Comparison of ENCODE assay signal across 12 mouse cellular contexts in the genomic region with DNA sequence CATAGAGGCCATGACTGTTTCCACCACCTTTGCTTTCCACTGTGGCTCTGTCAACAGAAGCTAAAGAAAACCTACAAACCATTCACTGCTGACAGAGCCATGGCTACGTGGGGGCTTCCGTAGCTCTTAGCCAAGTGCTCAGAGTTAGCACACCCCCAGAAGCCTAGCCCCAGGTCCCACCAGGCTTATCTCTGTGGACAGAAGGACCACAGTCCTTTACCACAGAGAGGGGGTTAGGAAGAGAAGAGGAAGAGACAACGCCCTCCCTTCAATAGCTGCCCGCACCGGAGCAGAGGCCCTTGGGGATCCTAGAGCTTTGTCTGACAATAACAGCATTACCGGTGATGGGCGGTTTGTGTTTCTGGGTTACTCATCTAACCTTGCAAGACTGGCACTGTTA. TPM values are rescaled to one million over a fixed set of nuclear protein-coding genes. Genes with fewer than 3 reads are reported as not detected.
A peak's percentile ranks its signal among the peaks of the same experiment; 100 is the strongest.
DNase-seq lines count a peak whose midpoint lies in the region; ATAC-seq and TF ChIP-seq lines count a peak whose summit lies in the region.
"Had no signal": no experiment of that assay in that cellular context is flagged by ENCODE, and none has a peak within 500 bp of the region (broad histone marks: within the 10 kb centered on the region; RNA-seq: fewer than 3 reads in every experiment).

No protein-coding gene starts in this region.

- H3K27ac ChIP-seq in hindbrain, embryonic 10.5 days: peak overlapping the region; percentile 69
- no peak overlapping the region for H3K27ac ChIP-seq in hindbrain, embryonic 12.5 days
- peak overlapping the region; percentile 25; the same call in 1 of the 2 replicates for H3K27ac ChIP-seq in limb, embryonic 10.5 days
- peak overlapping the region; percentile 84 for H3K27ac ChIP-seq in small intestine, adult 2 months (ENCODE audit: insufficient read depth, low read depth, low read length)
- no peak overlapping the region for H3K27ac ChIP-seq in kidney, embryonic 16.5 days (ENCODE audit: low read length)
- H3K27ac ChIP-seq: midbrain, embryonic 15.5 days had no signal

- WGBS in hindbrain, embryonic 10.5 days: 76% methylated on average over 7 of the region's 7 CpGs
- 72% methylated on average over 7 of the region's 7 CpGs for WGBS in hindbrain, embryonic 12.5 days
- 83% methylated on average over 7 of the region's 7 CpGs for WGBS in limb, embryonic 10.5 days
- WGBS in small intestine, adult 2 months: 71% methylated on average over 7 of the region's 7 CpGs
- 68% methylated on average over 7 of the region's 7 CpGs for WGBS in kidney, embryonic 16.5 days

- H3K4me3 ChIP-seq in hindbrain, embryonic 10.5 days: no peak overlapping the region
- no peak overlapping the region for H3K4me3 ChIP-seq in hindbrain, embryonic 12.5 days
- no peak overlapping the region for H3K4me3 ChIP-seq in limb, embryonic 10.5 days
- no peak overlapping the region for H3K4me3 ChIP-seq in small intestine, adult 2 months (ENCODE audit: low read depth, low read length)
- H3K4me3 ChIP-seq in kidney, embryonic 16.5 days (ENCODE audit: low read length): no peak overlapping the region
- H3K4me3 ChIP-seq: midbrain, embryonic 15.5 days had no signal

- H3K4me1 ChIP-seq in hindbrain, embryonic 10.5 days (replicated peaks): peaks cover 69% of the 10 kb centered on the region
- peaks cover 27% of the 10 kb centered on the region for H3K4me1 ChIP-seq in hindbrain, embryonic 12.5 days
- H3K4me1 ChIP-seq in limb, embryonic 10.5 days: peaks cover 17% of the 10 kb centered on the region; the same call in 1 of the 2 replicates
- H3K4me1 ChIP-seq in small intestine, adult 2 months (ENCODE audit: control insufficient read depth, insufficient read depth, insufficient read length, low read length): peaks cover 35% of the 10 kb centered on the region
- H3K4me1 ChIP-seq in kidney, embryonic 16.5 days (ENCODE audit: insufficient read depth, low read length): peaks cover 41% of the 10 kb centered on the region

- ATAC-seq in hindbrain, embryonic 12.5 days (ENCODE audit: low FRiP score): no peak
- peak; percentile 85 for ATAC-seq in common myeloid progenitor, adult 5-6 weeks (replicated peaks; ENCODE audit: low read depth, poor library complexity, severe bottlenecking)
- no peak for ATAC-seq in kidney, embryonic 16.5 days (ENCODE audit: low FRiP score, low TSS enrichment)
- ATAC-seq: midbrain, embryonic 15.5 days had no signal

- H3K27me3 ChIP-seq in hindbrain, embryonic 10.5 days (ENCODE audit: insufficient read depth, poor library complexity, severe bottlenecking): no peaks in the 10 kb centered on the region
- H3K27me3 ChIP-seq in hindbrain, embryonic 12.5 days: no peaks in the 10 kb centered on the region
- H3K27me3 ChIP-seq in limb, embryonic 10.5 days (ENCODE audit: low read depth, poor library complexity, severe bottlenecking): no peaks in the 10 kb centered on the region
- no peaks in the 10 kb centered on the region for H3K27me3 ChIP-seq in small intestine, adult 2 months (ENCODE audit: control insufficient read depth, insufficient read depth, low read length)
- H3K27me3 ChIP-seq in kidney, embryonic 16.5 days (ENCODE audit: insufficient read depth, low read length): no peaks in the 10 kb centered on the region
- H3K27me3 ChIP-seq: midbrain, embryonic 15.5 days had no signal

- H3K9me3 ChIP-seq in hindbrain, embryonic 10.5 days: no peaks in the 10 kb centered on the region
- H3K9me3 ChIP-seq in hindbrain, embryonic 12.5 days (replicated peaks): no peaks in the 10 kb centered on the region
- no peaks in the 10 kb centered on the region for H3K9me3 ChIP-seq in limb, embryonic 10.5 days (replicated peaks)
- no peaks in the 10 kb centered on the region for H3K9me3 ChIP-seq in kidney, embryonic 16.5 days (ENCODE audit: low read length)
- H3K9me3 ChIP-seq: midbrain, embryonic 15.5 days had no signal

- H3K4me2 ChIP-seq in hindbrain, embryonic 12.5 days (replicated peaks): no peak overlapping the region
- no peak overlapping the region for H3K4me2 ChIP-seq in kidney, embryonic 16.5 days (replicated peaks; ENCODE audit: low read depth, low read length)
- H3K4me2 ChIP-seq: midbrain, embryonic 15.5 days had no signal

- TF ChIP-seq POLR2A in small intestine, adult 2 months (IDR thresholded peaks at IDR 0.05; ENCODE audit: low read depth, low read length): no peak

- 0 out of 2 replicates have a peak, but pooled peaks cover 3% of the 10 kb centered on the region for H3K36me3 ChIP-seq in hindbrain, embryonic 10.5 days
- H3K36me3 ChIP-seq in hindbrain, embryonic 12.5 days: 0 out of 2 replicates have a peak, but pooled peaks cover 4% of the 10 kb centered on the region
- no peaks in the 10 kb centered on the region for H3K36me3 ChIP-seq in limb, embryonic 10.5 days
- no peaks in the 10 kb centered on the region for H3K36me3 ChIP-seq in small intestine, adult 2 months (ENCODE audit: control insufficient read depth, insufficient read depth, low read length)
- H3K36me3 ChIP-seq in kidney, embryonic 16.5 days (ENCODE audit: insufficient read depth, low read length): no peaks in the 10 kb centered on the region

- no peak for TF ChIP-seq CTCF in small intestine, adult 2 months (IDR thresholded peaks at IDR 0.05; ENCODE audit: extremely low read depth, insufficient read length, insufficient replicate concordance, low read depth, low read length)

- H3K9ac ChIP-seq in hindbrain, embryonic 12.5 days: no peak overlapping the region
- no peak overlapping the region for H3K9ac ChIP-seq in kidney, embryonic 16.5 days (replicated peaks; ENCODE audit: low read length)
- H3K9ac ChIP-seq: midbrain, embryonic 15.5 days had no signal

- no peak for DNase-seq in hindbrain, embryonic 10.5 days (ENCODE audit: low spot score)
- no peak for DNase-seq in limb, embryonic 10.5 days (ENCODE audit: low spot score)
- no peak for DNase-seq in layer of hippocampus, postnatal 10 days (ENCODE audit: low spot score in 2 of 2)
- no peak for DNase-seq in right cerebral cortex, postnatal 14 days
- DNase-seq: gastrocnemius, postnatal 25 days; layer of hippocampus, postnatal 36 days; lung, adult 18-20 months had no signal

RNA-seq across cellular contexts. Expression of a gene that starts 14.3 kb away (rescaled TPM):
- polyA plus RNA-seq in hindbrain, embryonic 10.5 days (2016; fragmentation: Nextera tagmentation; extraction: Ambion mirVana): 4.0 and 5.5 TPM in 2 replicates
- 8.8 and 9.3 TPM in 2 replicates for polyA plus RNA-seq in hindbrain, embryonic 12.5 days (2016; fragmentation: Nextera tagmentation; extraction: Ambion mirVana)
- total RNA-seq in common myeloid progenitor, adult 5-6 weeks (2017): 38.1 and 49.9 TPM in 2 replicates
- 2.8 and 3.0 TPM in 2 replicates for polyA plus RNA-seq in limb, embryonic 10.5 days (2016; fragmentation: Nextera tagmentation; extraction: Ambion mirVana)
- polyA plus RNA-seq in small intestine, adult 2 months (2012; rRNA removed): 65.9 and 77.7 TPM in 2 replicates
- polyA plus RNA-seq in kidney, embryonic 16.5 days (2015; fragmentation: Nextera tagmentation; extraction: Ambion mirVana): 2.5 and 3.3 TPM in 2 replicates
- total RNA-seq in layer of hippocampus, postnatal 10 days (2021): 10 to 100 TPM; 58.4 to 59.6 TPM

RNA-seq across cellular contexts. Expression of a gene that starts 34.3 kb away (rescaled TPM):
- polyA plus RNA-seq in hindbrain, embryonic 10.5 days (2016; fragmentation: Nextera tagmentation; extraction: Ambion mirVana): 148 and 215 TPM in 2 replicates
- 112 and 123 TPM in 2 replicates for polyA plus RNA-seq in hindbrain, embryonic 12.5 days (2016; fragmentation: Nextera tagmentation; extraction: Ambion mirVana)
- 138 and 260 TPM in 2 replicates for total RNA-seq in common myeloid progenitor, adult 5-6 weeks (2017)
- 234 and 274 TPM in 2 replicates for polyA plus RNA-seq in limb, embryonic 10.5 days (2016; fragmentation: Nextera tagmentation; extraction: Ambion mirVana)
- polyA plus RNA-seq in small intestine, adult 2 months (2012; rRNA removed): 17.6 and 25.0 TPM in 2 replicates
- polyA plus RNA-seq in kidney, embryonic 16.5 days (2015; fragmentation: Nextera tagmentation; extraction: Ambion mirVana): 175 and 177 TPM in 2 replicates
- total RNA-seq in layer of hippocampus, postnatal 10 days (2021): 10 to 100 TPM; 50.2 to 55.0 TPM

RNA-seq across cellular contexts. Expression of a gene that starts 40.1 kb away (rescaled TPM):
- polyA plus RNA-seq in hindbrain, embryonic 10.5 days (2016; fragmentation: Nextera tagmentation; extraction: Ambion mirVana): not detected in 2 replicates
- polyA plus RNA-seq in hindbrain, embryonic 12.5 days (2016; fragmentation: Nextera tagmentation; extraction: Ambion mirVana): 0.32 TPM in 1 of 2 replicates, not detected in the other
- not detected in 2 replicates for total RNA-seq in common myeloid progenitor, adult 5-6 weeks (2017)
- polyA plus RNA-seq in limb, embryonic 10.5 days (2016; fragmentation: Nextera tagmentation; extraction: Ambion mirVana): 0.08 TPM in 1 of 2 replicates, not detected in the other
- 20.2 and 60.1 TPM in 2 replicates for polyA plus RNA-seq in small intestine, adult 2 months (2012; rRNA removed)
- polyA plus RNA-seq in kidney, embryonic 16.5 days (2015; fragmentation: Nextera tagmentation; extraction: Ambion mirVana): 1.6 and 2.2 TPM in 2 replicates
- total RNA-seq in layer of hippocampus, postnatal 10 days (2021): not detected
- total RNA-seq: layer of hippocampus, postnatal 36 days had no signal
- polyA plus RNA-seq: midbrain, embryonic 15.5 days had no signal

Comparison
In these comparisons a context has a peak if more than half of its experiments do, and no peak if none do; other contexts are left out.
1. H3K27ac ChIP-seq: peak in hindbrain, embryonic 10.5 days (single experiment), limb, embryonic 10.5 days (single experiment) and small intestine, adult 2 months (single experiment); none in hindbrain, embryonic 12.5 days (single experiment) and kidney, embryonic 16.5 days (single experiment).